Mouse (Mus musculus) embryonic facial prominence, embryonic 13.5 days (tissue): ENCODE measurements around the gene Rsrc1. TPM values are rescaled to one million over a fixed set of nuclear protein-coding genes. Genes with fewer than 3 reads are reported as not detected.
A peak's percentile ranks its signal among the peaks of the same experiment; 100 is the strongest.

Experiments
- ATAC-seq: fragments of 200-750 bp; cut with Nextera tagmentation; 2 replicates; pipeline ENCODE4 v1.8.0; 2017; ENCODE audit warnings: low read depth; ENCODE audit not compliant: insufficient number of reproducible peaks, insufficient read depth, low FRiP score, low TSS enrichment
- H3K27ac ChIP-seq: fragments of 300-500 bp; sonication (generic); 2 replicates; pipeline ENCODE4 v1.5.1; 2015; ENCODE audit warnings: moderate library complexity, mild to moderate bottlenecking, inconsistent platforms
- H3K27me3 ChIP-seq: fragments of 300-500 bp; sonication (generic); 2 replicates; pipeline ENCODE4 v1.6.1; 2015; ENCODE audit warnings: mild to moderate bottlenecking, inconsistent platforms
- H3K36me3 ChIP-seq: fragments of 300-500 bp; sonication (generic); 2 replicates; pipeline ENCODE4 v1.6.1; 2015; ENCODE audit warnings: mild to moderate bottlenecking, inconsistent platforms
- H3K4me1 ChIP-seq: fragments of 300-500 bp; sonication (generic); 2 replicates; pipeline ENCODE4 v1.6.1; 2015; ENCODE audit warnings: inconsistent platforms
- H3K4me2 ChIP-seq: fragments of 300-500 bp; sonication (generic); 2 replicates; pipeline ENCODE4 v1.6.1; 2015; ENCODE audit warnings: moderate library complexity, mild to moderate bottlenecking, inconsistent platforms
- H3K4me3 ChIP-seq: fragments of 300-500 bp; sonication (generic); 2 replicates; pipeline ENCODE4 v1.5.1; 2015; ENCODE audit warnings: mild to moderate bottlenecking, inconsistent platforms
- H3K9ac ChIP-seq: fragments of 300-500 bp; sonication (generic); 2 replicates; pipeline ENCODE4 v1.6.1; 2015; ENCODE audit warnings: mild to moderate bottlenecking, inconsistent platforms
- H3K9me3 ChIP-seq: fragments of 300-500 bp; sonication (generic); 2 replicates; pipeline ENCODE4 v1.6.1; 2016; ENCODE audit warnings: inconsistent platforms
- WGBS: fragments of 180-500 bp; shearing (Covaris S2); methylation state at CpG from one replicate; pipeline ENCODE4 v1.1.7; 2015; ENCODE audit warnings: mixed read lengths; 5-methylcytosine and 5-hydroxymethylcytosine counted together
- polyA plus RNA-seq: library from polyadenylated mRNA; unstranded; fragments of >200 nt; fragmentation: Nextera tagmentation; extraction: Ambion mirVana; gene quantifications from 2 replicates; pipeline ENCODE4 v1.2.1, GENCODE M21; 2015

Gene Rsrc1
- polyA plus RNA-seq = 44.5 and 49.7 TPM in 2 replicates

DNA sequence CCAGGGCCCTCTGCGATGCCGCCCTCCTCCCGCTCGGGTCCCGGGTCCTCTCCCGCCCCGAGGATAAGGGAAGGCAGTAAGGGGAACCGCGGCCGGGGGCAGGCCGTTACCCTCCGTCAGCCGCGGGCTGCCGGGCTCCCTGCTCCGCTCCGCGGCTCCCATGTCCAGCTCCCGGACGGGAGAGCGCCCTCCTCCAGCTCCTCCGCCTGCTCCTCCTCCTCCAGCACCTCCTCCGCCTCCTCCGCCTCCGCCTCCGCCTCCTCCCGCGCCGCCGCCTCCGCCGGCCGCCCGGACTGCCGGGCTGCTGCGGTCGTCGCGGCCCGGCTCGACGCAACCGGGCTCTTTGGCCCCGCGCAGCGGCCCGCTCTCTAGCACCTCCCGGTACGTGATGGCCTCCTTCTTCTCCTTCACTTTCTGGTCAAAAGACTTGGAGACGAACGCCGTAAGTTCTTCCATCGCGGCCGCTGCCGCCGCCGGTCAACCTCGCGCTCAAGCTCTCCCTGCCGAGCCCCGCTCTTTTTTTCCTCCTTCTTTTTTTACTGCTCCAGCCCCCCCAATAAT, at the start of gene Rsrc1:
Gene Rsrc1, plus strand, starts transcription at position 290 of the 561 bp plus-strand sequence.
- Histone ChIP-seq H3K27ac (peak within 1 kb of the TSS; percentile 93), H3K4me2 (peak within 1 kb of the TSS; percentile 74), H3K9ac (peak within 1 kb of the TSS; percentile 87), H3K27me3 (peaks cover 69% of the 10 kb centered on the region), H3K4me3 (peak within 1 kb of the TSS; percentile 63), H3K9me3 (no peaks in the 10 kb centered on the region), H3K36me3 (no peaks in the 10 kb centered on the region), H3K4me1 (peaks cover 22% of the 10 kb centered on the region)
- ATAC-seq = peak; percentile 56
- under 1% methylated on average over 60 of the region's 62 CpGs for WGBS

DNA sequence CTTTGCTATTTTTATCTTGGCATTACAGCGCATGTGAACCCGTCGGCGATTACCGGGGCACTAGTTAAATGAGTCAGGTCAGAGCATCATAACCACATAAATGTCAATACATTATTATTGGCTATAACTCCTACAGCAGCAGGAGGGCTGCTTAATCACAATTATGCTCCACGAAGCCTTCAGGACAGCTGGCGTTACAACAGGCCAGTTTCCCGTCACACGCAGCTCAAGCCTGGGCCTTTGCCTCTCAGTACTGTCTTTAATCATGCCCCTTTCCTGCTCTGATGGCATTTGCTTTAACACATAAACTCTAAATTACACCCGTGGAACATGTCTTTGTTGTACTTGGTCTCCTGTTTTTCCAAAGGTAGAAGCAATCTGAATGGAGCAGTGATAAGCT, 41.5 kb upstream of the Rsrc1 start:
- H3K27me3 ChIP-seq = no peaks in the 10 kb centered on the region
- 74% methylated on average over 10 of the region's 10 CpGs for WGBS
- no peaks in the 10 kb centered on the region for H3K4me1 ChIP-seq
- H3K36me3 ChIP-seq = no peaks in the 10 kb centered on the region
- no peak overlapping the region for H3K27ac ChIP-seq
- H3K4me3 ChIP-seq = no peak overlapping the region
- no peak for ATAC-seq
- no peak overlapping the region for H3K9ac ChIP-seq
- H3K4me2 ChIP-seq = no peak overlapping the region
- H3K9me3 ChIP-seq = no peaks in the 10 kb centered on the region

DNA sequence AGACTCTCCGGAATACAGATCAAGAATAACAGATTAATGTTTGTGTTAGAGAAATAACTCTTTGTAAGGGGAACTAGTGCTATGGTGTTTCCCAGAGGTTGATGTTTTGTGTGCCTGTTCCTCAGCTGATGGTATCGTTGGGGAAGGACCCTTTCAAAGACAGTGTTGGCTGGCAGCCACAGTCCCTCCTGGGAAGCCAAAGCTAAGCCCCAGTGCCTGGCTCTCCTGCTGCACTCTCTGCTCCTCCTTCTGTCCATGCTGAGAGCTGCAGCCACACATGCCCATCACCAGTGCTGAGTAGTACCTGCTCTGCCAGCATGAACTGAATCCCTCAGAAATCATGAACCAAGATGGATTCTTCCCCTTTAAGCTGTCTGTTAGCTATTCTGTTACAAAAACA, 26.1 kb upstream of the Rsrc1 start:
- Histone ChIP-seq H3K27ac (no peak overlapping the region), H3K27me3 (no peaks in the 10 kb centered on the region), H3K9ac (no peak overlapping the region), H3K4me1 (no peaks in the 10 kb centered on the region), H3K36me3 (no peaks in the 10 kb centered on the region), H3K9me3 (no peaks in the 10 kb centered on the region), H3K4me2 (no peak overlapping the region), H3K4me3 (no peak overlapping the region)
- 61% methylated on average over 2 of the region's 2 CpGs for WGBS
- no peak for ATAC-seq

DNA sequence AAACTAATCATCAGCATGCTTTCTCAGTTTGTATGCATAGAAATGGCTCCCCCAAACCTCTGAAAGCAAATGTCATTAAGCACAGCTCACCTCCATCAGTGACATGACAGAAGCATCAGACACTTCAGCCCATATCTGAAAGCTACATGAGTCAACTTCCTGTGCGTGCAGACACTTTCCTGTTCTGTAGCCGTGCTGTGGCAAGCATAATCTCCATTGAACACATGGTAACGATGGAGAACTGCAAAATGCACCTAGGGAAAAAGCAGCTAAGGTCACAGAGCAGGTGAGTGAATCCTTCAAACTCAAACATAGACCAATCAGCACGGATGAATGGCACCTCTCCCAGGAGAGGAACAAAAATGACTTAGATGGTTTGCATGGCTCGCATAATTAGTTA, 21.2 kb upstream of the Rsrc1 start:
- 66% methylated on average over 5 of the region's 5 CpGs for WGBS
- Histone ChIP-seq H3K36me3 (no peaks in the 10 kb centered on the region), H3K4me2 (no peak overlapping the region), H3K9ac (no peak overlapping the region), H3K4me1 (no peaks in the 10 kb centered on the region), H3K27ac (no peak overlapping the region), H3K4me3 (no peak overlapping the region), H3K27me3 (peaks cover 5% of the 10 kb centered on the region; the same call in 1 of the 2 replicates), H3K9me3 (no peaks in the 10 kb centered on the region)
- no peak for ATAC-seq

DNA sequence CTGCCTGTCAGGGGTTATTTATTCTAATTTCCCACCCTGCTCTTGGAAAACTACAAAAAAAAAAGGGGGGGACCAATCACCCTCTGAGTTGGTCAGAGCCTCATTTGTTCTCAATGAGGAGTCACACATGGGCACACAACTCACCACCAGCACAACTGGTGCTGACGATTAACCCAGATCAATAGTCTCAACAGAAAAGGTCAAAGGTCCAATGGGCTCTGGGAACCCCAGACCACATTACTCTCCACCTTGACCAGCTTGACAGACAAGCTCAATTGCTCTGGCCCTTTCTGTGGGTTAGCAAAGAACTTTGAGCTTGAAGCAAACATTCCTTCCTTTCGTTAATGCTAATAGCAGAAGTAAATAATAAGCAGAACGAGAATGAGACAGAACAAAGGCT, 16.3 kb upstream of the Rsrc1 start:
- Histone ChIP-seq H3K27ac (no peak overlapping the region), H3K36me3 (no peaks in the 10 kb centered on the region), H3K4me1 (peaks cover 5% of the 10 kb centered on the region), H3K27me3 (peaks cover 27% of the 10 kb centered on the region), H3K4me2 (no peak overlapping the region), H3K9ac (no peak overlapping the region), H3K4me3 (no peak overlapping the region), H3K9me3 (no peaks in the 10 kb centered on the region)
- ATAC-seq = no peak
- 37% methylated on average over 3 of the region's 3 CpGs for WGBS

DNA sequence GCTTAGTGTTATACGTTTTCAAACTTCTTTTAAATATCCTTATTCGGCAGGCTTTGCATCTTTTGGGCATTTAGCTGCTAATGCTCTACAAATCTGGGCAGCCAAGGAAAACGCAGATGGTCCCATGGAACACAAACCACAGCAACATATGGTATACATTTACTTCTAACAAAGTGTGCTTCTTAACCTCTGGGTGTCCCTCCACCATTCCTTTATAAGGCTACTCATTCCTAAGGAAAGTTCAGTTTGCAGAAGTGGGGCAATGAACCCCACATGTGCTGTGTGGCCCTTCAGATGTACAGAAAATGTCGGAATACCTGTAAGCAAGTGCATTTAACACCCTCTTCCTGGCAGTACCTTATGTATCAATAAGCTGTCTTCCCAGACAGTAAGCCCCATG, 13.7 kb upstream of the Rsrc1 start:
- Histone ChIP-seq H3K9me3 (no peaks in the 10 kb centered on the region), H3K4me2 (no peak overlapping the region), H3K9ac (no peak overlapping the region), H3K4me3 (no peak overlapping the region), H3K27me3 (peaks cover 52% of the 10 kb centered on the region), H3K36me3 (no peaks in the 10 kb centered on the region), H3K4me1 (peaks cover 19% of the 10 kb centered on the region), H3K27ac (no peak overlapping the region)
- WGBS = 20% methylated on average over 4 of the region's 4 CpGs
- ATAC-seq = 0 out of 2 replicates have a peak, but pooled peaks have one; percentile 52

DNA sequence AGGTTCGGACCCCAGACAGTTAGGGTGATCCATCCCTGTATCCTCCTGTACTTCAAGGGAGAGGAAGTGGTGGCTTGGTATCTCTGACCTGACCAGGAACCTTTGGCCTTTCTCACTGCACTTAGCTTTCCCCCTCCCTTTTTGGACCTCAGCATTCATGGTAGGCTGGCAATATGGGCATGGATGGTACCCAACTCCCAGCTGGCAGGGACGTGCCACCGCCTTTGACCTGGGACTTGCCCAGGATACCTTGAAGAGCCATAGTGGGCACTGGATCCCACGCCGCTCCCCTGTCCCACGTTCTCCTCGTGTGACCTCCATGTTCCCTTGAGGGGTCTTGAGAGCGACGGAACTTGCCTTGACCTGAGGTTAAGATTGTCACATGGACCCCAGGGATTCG, 10.9 kb upstream of the Rsrc1 start:
- Histone ChIP-seq H3K36me3 (0 out of 2 replicates have a peak, but pooled peaks cover 3% of the 10 kb centered on the region), H3K9me3 (no peaks in the 10 kb centered on the region), H3K4me1 (peaks cover 28% of the 10 kb centered on the region), H3K27ac (peak overlapping the region; percentile 55), H3K9ac (no peak overlapping the region), H3K4me2 (peak overlapping the region; percentile 52), H3K27me3 (peaks cover 72% of the 10 kb centered on the region), H3K4me3 (peak overlapping the region; percentile 19; the same call in 1 of the 2 replicates)
- ATAC-seq = no peak; the same call in 1 of the 2 replicates
- 5% methylated on average over 10 of the region's 10 CpGs for WGBS

DNA sequence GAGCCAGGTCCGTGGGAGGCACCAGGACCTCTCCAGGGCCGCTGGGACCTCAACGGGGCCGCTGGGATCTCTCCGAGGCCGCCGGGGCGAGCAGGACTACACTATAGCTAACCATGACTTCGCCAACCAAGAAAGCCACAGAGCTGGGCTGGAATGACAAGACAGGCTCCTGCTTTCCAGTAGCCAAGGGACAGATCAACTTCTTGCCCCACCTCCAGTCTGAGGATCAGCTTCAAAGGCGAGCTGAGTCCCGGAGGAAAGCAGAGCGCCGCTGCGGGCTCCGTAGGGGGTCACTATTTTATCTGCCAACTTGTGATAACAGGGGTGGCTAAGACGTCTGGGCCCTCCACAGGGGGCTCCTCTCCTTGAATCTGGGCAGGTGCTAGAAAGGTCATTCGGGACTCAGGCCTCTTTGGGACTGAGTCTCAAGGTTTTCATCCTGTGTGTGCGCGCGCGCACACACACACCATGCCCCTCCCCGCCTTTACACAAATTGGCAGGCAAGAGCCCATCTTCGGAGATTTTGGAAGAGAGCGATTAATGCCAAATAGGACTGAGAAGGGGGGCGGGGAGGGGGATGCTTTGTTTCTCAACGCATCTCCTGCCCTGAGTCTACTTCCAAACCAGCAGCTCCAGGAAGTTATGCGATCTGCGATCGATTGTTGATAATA, 10.4 kb upstream of the Rsrc1 start:
- peaks cover 28% of the 10 kb centered on the region for H3K4me1 ChIP-seq
- H3K36me3 ChIP-seq = 0 out of 2 replicates have a peak, but pooled peaks cover 3% of the 10 kb centered on the region
- H3K9me3 ChIP-seq = no peaks in the 10 kb centered on the region
- 4% methylated on average over 29 of the region's 29 CpGs for WGBS
- ATAC-seq = no peak
- peak overlapping the region; percentile 55 for H3K27ac ChIP-seq
- H3K9ac ChIP-seq = peak overlapping the region; percentile 32; the same call in 1 of the 2 replicates
- H3K4me2 ChIP-seq = peak overlapping the region; percentile 52
- H3K27me3 ChIP-seq = peaks cover 75% of the 10 kb centered on the region
- H3K4me3 ChIP-seq = peak overlapping the region; percentile 19

DNA sequence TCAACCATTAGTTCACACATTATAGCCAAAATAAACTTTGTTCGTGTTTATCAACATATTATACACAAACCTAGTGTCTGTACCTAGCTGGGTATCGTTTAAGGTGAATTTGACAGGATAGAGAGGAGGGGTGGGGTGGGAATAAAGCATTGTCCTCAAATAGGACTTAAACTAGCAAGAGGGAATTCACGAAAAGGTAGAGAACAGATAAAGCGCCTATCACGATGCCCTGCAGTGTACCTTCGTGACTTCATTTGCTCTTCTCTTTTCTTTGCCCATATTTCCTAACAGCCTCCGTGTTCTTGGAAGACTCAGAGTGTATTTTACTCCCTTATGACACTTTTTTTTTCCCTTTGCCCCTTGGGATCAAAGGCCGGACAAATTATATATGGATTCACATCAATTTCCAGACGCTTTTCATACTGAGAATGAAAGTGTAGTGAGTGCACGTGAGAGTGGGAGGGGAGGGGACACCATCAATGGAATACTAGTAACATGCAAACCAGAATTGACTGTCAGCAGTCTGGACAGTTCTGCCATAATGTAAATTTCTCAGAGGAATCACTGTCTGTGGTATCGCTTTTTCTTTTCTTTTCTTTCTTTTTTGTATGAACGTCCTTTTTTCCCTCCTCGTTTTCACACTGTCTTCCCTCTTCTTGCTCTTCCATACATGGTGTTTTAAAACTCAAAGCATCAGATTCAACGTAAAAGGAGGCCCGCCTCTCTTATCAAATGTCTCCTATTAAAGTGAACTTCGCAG, 8.8 kb upstream of the Rsrc1 start:
- no peak for ATAC-seq
- H3K27ac ChIP-seq = no peak overlapping the region
- no peak overlapping the region for H3K9ac ChIP-seq
- H3K4me3 ChIP-seq = 0 out of 2 replicates have a peak overlapping the region, but pooled peaks have one; percentile 1
- 0 out of 2 replicates have a peak, but pooled peaks cover 3% of the 10 kb centered on the region for H3K36me3 ChIP-seq
- H3K9me3 ChIP-seq = no peaks in the 10 kb centered on the region
- peaks cover 27% of the 10 kb centered on the region for H3K4me1 ChIP-seq
- H3K4me2 ChIP-seq = peak overlapping the region; percentile 32
- 24% methylated on average over 16 of the region's 16 CpGs for WGBS
- H3K27me3 ChIP-seq = peaks cover 82% of the 10 kb centered on the region

DNA sequence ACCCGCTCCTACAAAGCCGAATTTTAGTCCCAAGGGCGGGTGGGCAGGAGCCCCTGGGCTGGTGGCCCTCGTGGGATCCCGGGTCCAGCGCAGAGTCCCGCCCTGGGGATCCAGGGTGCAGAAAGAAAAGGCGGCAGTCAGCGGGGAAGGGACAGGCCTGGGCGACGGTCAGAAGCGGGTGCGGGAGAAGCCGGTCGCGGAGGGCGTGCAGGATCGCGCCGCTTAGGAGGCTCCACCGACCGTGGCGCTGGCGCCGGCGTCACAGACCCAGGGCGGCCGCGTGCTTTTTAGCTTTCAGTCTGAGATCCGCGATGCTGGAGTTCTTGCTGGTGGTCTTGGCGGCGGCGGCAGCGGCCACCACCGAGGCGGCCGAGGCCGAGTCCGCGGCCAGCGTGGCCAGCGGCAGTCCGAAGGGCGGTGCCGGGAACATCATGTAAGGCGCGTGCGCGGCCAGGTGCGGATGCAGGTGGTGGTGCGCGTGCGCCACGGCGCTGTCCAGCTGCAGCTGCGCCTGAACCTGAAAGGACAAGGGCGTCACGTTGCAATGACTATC, 7.7 kb upstream of the Rsrc1 start:
- H3K9me3 ChIP-seq = no peaks in the 10 kb centered on the region
- H3K4me2 ChIP-seq = peak overlapping the region; percentile 75
- H3K36me3 ChIP-seq = 0 out of 2 replicates have a peak, but pooled peaks cover 3% of the 10 kb centered on the region
- peak overlapping the region; percentile 51 for H3K4me3 ChIP-seq
- peak overlapping the region; percentile 66 for H3K9ac ChIP-seq
- 2% methylated on average over 54 of the region's 59 CpGs for WGBS
- peaks cover 82% of the 10 kb centered on the region for H3K27me3 ChIP-seq
- no peak for ATAC-seq
- H3K27ac ChIP-seq = peak overlapping the region; percentile 22; the same call in 1 of the 2 replicates
- H3K4me1 ChIP-seq = peaks cover 23% of the 10 kb centered on the region

DNA sequence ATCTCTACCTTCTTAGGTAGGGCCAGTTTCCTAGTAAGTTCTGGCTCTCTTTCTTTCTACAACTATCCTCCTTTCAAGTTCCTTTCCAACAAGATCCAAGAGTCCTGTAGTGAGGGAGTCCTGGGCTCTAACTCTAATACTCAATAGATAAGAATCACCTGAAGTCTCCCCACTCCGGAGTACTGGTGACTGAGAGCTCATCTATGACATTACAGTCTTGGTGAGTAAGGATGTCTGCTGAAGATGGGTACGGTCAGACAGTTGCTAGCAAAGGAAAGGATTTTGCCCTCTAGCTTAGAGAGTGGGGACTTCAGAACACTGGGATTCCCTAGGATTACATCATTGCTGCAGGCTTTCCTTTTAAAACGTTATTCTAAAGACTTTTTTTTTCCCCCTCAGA, 6.7 kb upstream of the Rsrc1 start:
- peak overlapping the region; percentile 75 for H3K4me2 ChIP-seq

More for the DNA sequence above, 6.7 kb upstream of the Rsrc1 start:
- Histone ChIP-seq H3K36me3 (0 out of 2 replicates have a peak, but pooled peaks cover 3% of the 10 kb centered on the region), H3K27me3 (peaks cover 90% of the 10 kb centered on the region), H3K9me3 (no peaks in the 10 kb centered on the region), H3K4me3 (no peak overlapping the region), H3K9ac (no peak overlapping the region), H3K4me1 (peaks cover 32% of the 10 kb centered on the region), H3K27ac (no peak overlapping the region)
- ATAC-seq = no peak
- 30% methylated on average over 3 of the region's 3 CpGs for WGBS
